Comparison of ENCODE assay signal across 14 mouse cellular contexts in genomic region chr8:3426211-3426610, GRCm38 (mm10). TPM values are rescaled to one million over a fixed set of nuclear protein-coding genes. Genes with fewer than 3 reads are reported as not detected.
"Had no signal": no experiment of that assay in that cellular context is flagged by ENCODE, and none has a peak within 500 bp of the region (broad histone marks: within the 10 kb centered on the region; RNA-seq: fewer than 3 reads in every experiment).

No protein-coding gene starts in this region.

- H3K9ac ChIP-seq: limb, embryonic 13.5 days; liver, embryonic 14.5 days; midbrain, embryonic 13.5 days; neural tube, embryonic 15.5 days had no signal

- H3K4me1 ChIP-seq: limb, embryonic 13.5 days; midbrain, embryonic 13.5 days; neural tube, embryonic 15.5 days had no signal

- H3K27me3 ChIP-seq: limb, embryonic 13.5 days; midbrain, embryonic 13.5 days; neural tube, embryonic 15.5 days had no signal

- H3K9me3 ChIP-seq: limb, embryonic 13.5 days; midbrain, embryonic 13.5 days; neural tube, embryonic 15.5 days had no signal

- H3K4me3 ChIP-seq: layer of hippocampus, adult 2 months; limb, embryonic 13.5 days; midbrain, embryonic 13.5 days; neural tube, embryonic 15.5 days had no signal

- DNase-seq: kidney, adult 11 months; kidney, adult 9 months; kidney, postnatal 36 days; left cerebral cortex, postnatal 4 days; right cerebral cortex, adult 18-20 months; thymus, adult 18-20 months; thymus, postnatal 14 days had no signal

- H3K27ac ChIP-seq: kidney, postnatal 0 days; limb, embryonic 13.5 days; liver, embryonic 14.5 days; midbrain, embryonic 13.5 days; neural tube, embryonic 15.5 days had no signal

- H3K4me2 ChIP-seq: limb, embryonic 13.5 days; midbrain, embryonic 13.5 days; neural tube, embryonic 15.5 days had no signal

RNA-seq across cellular contexts. Expression of gene Tex45, which starts 44.5 kb away (rescaled TPM):
- total RNA-seq: left cerebral cortex, postnatal 4 days; liver, adult 2 months had no signal
- polyA plus RNA-seq: limb, embryonic 13.5 days had no signal
